Mouse (Mus musculus) adrenal gland, postnatal 25 days (tissue): ENCODE measurements at regions not wholly inside any gene's neighbourhood (a gene's known extent, or its start where the extent isn't known, plus 50 kb on each side); places are given as distances from the start of the nearest gene placed in this dataset.

Experiments
- DNase-seq: peaks from one replicate; pipeline ENCODE4 v3.0.0; 2021; ENCODE audit warnings: mixed read lengths

DNA sequence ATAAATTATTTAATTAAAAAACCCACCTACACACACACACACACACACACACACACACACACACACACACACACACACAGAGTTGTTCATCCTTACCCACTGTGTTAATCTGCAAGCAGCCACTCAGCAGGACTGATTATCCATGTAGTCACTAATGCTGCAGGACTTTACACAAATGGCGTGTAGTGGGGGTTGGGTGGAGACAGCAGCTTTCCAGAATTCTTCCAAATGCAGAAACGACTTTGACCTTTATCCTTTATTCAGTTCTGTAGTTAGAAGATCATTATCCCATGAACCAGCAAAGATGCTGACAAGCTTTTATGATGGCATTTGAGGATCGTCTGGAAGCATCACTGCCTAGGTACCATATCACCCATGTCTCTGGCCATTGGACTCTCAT is 52.0 kb upstream of the Peli2 start:
- no peak for DNase-seq
